Mouse (Mus musculus) heart, embryonic 15.5 days (tissue): ENCODE results near the gene Atg13. TPM values are rescaled to one million over a fixed set of nuclear protein-coding genes. Genes with fewer than 3 reads are reported as not detected.

Source experiments
- ATAC-seq: fragments of 200-750 bp; cut with Nextera tagmentation; replicated peaks from 2 replicates; pipeline ENCODE4 v1.8.0; 2017; ENCODE audit warnings: low read depth, moderate TSS enrichment; ENCODE audit not compliant: insufficient number of reproducible peaks, insufficient read depth, low FRiP score
- H3K27ac ChIP-seq: fragments of 300-500 bp; sonication (generic); 2 replicates; pipeline ENCODE4 v1.5.1; 2015; ENCODE audit warnings: mild to moderate bottlenecking, inconsistent platforms
- H3K27me3 ChIP-seq: fragments of 300-500 bp; sonication (generic); 2 replicates; pipeline ENCODE4 v1.6.1; 2015; ENCODE audit warnings: inconsistent platforms
- H3K36me3 ChIP-seq: fragments of 300-500 bp; sonication (generic); 2 replicates; pipeline ENCODE4 v1.6.1; 2015; ENCODE audit warnings: mild to moderate bottlenecking, inconsistent platforms
- H3K4me1 ChIP-seq: fragments of 300-500 bp; sonication (generic); replicated peaks from 2 replicates; pipeline ENCODE4 v1.6.1; 2015; ENCODE audit warnings: inconsistent platforms
- H3K4me2 ChIP-seq: fragments of 300-500 bp; sonication (generic); 2 replicates; pipeline ENCODE4 v1.6.1; 2015; ENCODE audit warnings: inconsistent platforms, mild to moderate bottlenecking, moderate library complexity
- H3K4me3 ChIP-seq: fragments of 300-500 bp; sonication (generic); 2 replicates; pipeline ENCODE4 v1.5.1; 2015; ENCODE audit warnings: mild to moderate bottlenecking, inconsistent platforms
- H3K9ac ChIP-seq: fragments of 300-500 bp; sonication (generic); 2 replicates; pipeline ENCODE4 v1.6.1; 2015; ENCODE audit warnings: mild to moderate bottlenecking, inconsistent platforms
- H3K9me3 ChIP-seq: fragments of 300-500 bp; sonication (generic); replicated peaks from 2 replicates; pipeline ENCODE4 v1.6.1; 2016; ENCODE audit warnings: inconsistent platforms
- WGBS: fragments of 180-500 bp; shearing (Covaris S2); methylation state at CpG from one replicate; pipeline ENCODE4 v1.1.7; 2015; ENCODE audit warnings: mixed read lengths; 5-methylcytosine and 5-hydroxymethylcytosine counted together
- polyA plus RNA-seq: library from polyadenylated mRNA; unstranded; fragments of >200 nt; fragmentation: Nextera tagmentation; extraction: Ambion mirVana; gene quantifications from 2 replicates; pipeline ENCODE4 v1.2.1, GENCODE M21; 2015

The Atg13 gene
- polyA plus RNA-seq, 1 experiment from 2014 or later: 21.6 TPM

DNA sequence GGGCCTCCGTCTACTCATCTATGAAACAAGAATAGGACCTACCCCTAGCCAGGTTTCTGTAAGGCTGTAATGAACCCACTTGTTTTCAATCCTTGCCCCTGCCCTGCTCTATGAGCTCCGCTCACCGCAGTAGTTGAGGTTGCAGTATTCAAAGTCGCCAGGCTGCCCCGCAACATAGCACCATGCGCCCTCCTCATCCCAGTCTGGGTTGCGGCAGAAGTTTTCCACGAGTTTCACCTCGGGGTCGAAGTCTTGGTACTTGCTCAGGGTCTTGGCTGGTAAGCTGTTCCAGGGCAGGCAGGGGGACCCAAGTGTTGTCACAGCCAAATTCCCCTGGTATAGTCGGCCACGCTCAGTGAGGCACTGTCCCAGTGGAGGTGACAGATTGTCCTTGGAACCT, 80.0 kb downstream of the Atg13 start:
- no peaks in the 10 kb centered on the region for H3K36me3 ChIP-seq
- no peak overlapping the region for H3K4me2 ChIP-seq
- no peaks in the 10 kb centered on the region for H3K9me3 ChIP-seq
- H3K9ac ChIP-seq: no peak overlapping the region
- ATAC-seq: no peak
- H3K27me3 ChIP-seq: no peaks in the 10 kb centered on the region
- H3K4me1 ChIP-seq: no peaks in the 10 kb centered on the region
- H3K27ac ChIP-seq: no peak overlapping the region
- no peak overlapping the region for H3K4me3 ChIP-seq
- WGBS: 87% methylated on average over 12 of the region's 12 CpGs

DNA sequence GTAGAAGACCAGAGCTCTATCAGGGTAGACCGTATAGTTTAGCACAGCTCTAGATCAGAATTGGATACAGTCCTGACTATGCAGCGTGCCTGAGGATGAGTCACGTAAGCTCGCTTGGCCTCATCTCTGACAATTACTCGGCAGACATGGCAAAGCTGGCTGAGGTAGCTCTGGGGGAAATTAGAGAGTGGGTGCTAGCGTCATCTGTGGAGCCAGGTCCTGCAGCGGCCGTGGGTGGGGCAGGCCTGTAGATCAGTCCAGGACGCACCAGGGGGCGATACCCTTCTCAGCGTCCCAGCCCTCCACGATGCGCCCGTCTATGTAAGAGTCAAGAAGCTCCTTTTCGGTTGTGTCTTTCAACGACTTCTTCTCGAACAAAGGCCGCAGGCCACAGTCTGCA, 80.7 kb downstream of the Atg13 start:
- H3K27me3 ChIP-seq: no peaks in the 10 kb centered on the region
- H3K4me2 ChIP-seq: no peak overlapping the region
- no peak overlapping the region for H3K27ac ChIP-seq
- ATAC-seq: no peak
- no peak overlapping the region for H3K4me3 ChIP-seq
- no peaks in the 10 kb centered on the region for H3K9me3 ChIP-seq
- no peaks in the 10 kb centered on the region for H3K4me1 ChIP-seq
- H3K36me3 ChIP-seq: no peaks in the 10 kb centered on the region
- WGBS: 76% methylated on average over 18 of the region's 18 CpGs
- H3K9ac ChIP-seq: no peak overlapping the region

DNA sequence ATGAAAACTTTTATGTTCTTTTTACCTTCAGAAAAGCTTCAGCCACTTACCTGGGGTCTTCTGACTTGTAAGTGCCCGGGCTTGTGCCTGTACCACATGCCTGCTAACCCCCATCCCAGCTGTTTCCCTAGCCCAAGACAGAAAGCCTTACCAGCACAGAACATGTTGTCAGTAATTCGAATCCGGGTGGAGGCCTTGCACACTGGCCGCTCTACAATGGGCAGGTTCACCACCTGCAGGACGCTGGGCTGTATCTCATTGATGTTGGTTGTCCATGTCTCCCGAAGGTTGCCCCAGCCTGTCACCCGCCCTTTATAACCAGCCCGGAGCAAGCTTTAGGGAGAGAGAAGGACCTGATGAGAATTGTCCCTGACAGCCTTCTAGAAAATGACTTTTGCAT, 82.2 kb downstream of the Atg13 start:
- Histone ChIP-seq H3K27ac (no peak overlapping the region), H3K36me3 (no peaks in the 10 kb centered on the region), H3K9me3 (no peaks in the 10 kb centered on the region), H3K4me3 (no peak overlapping the region), H3K4me1 (no peaks in the 10 kb centered on the region), H3K9ac (no peak overlapping the region), H3K27me3 (no peaks in the 10 kb centered on the region), H3K4me2 (no peak overlapping the region)
- 86% methylated on average over 8 of the region's 8 CpGs for WGBS
- no peak for ATAC-seq

DNA sequence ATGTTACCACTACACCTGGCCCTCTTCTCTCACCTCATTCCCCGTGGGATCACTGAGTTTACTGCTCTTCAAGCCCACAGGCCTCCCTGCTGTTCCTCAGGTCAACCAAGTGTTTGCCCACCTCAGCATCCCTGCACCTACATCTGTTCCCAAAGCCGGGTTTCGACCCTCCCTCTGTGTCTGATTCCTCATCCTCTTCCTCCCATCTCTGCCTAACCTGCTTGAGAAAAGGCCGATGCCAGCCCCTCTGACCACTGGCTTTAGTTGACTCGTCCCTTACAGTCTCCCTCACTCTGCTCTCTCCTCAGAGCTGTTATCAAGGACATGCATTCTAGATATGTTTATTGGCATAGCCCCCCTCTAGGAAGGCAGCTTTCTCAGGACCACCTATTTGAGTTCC, 82.9 kb downstream of the Atg13 start:
- Histone ChIP-seq H3K27ac (no peak overlapping the region), H3K27me3 (no peaks in the 10 kb centered on the region), H3K9me3 (no peaks in the 10 kb centered on the region), H3K4me3 (no peak overlapping the region), H3K4me2 (no peak overlapping the region), H3K9ac (no peak overlapping the region), H3K4me1 (no peaks in the 10 kb centered on the region), H3K36me3 (peaks cover 5% of the 10 kb centered on the region; the same call in 1 of the 2 replicates)
- WGBS: 70% methylated on average over 5 of the region's 5 CpGs
- ATAC-seq: no peak

Other genes starting within 250 kb of the Atg13 start
- 59.9 and 65.8 TPM in 2 replicates for gene Ckap5, start 183.8 kb downstream of the Atg13 start, polyA plus RNA-seq
- gene F2, start 74.2 kb downstream of the Atg13 start, polyA plus RNA-seq: 0.31 and 2.9 TPM in 2 replicates
- 6.6 and 7.6 TPM in 2 replicates for gene Zfp408, start 60.8 kb downstream of the Atg13 start, polyA plus RNA-seq
- 105 and 129 TPM in 2 replicates for gene Arhgap1, start 60.7 kb downstream of the Atg13 start, polyA plus RNA-seq
- gene Harbi1, start 276 bp upstream of the Atg13 start, polyA plus RNA-seq: 12.1 and 12.2 TPM in 2 replicates
- gene Ambra1, start 19.6 kb upstream of the Atg13 start, polyA plus RNA-seq: 8.6 and 12.0 TPM in 2 replicates
- not detected in 2 replicates for gene Chrm4, start 216.7 kb upstream of the Atg13 start, polyA plus RNA-seq
- 293 and 372 TPM in 2 replicates for gene Mdk, start 221.7 kb upstream of the Atg13 start, polyA plus RNA-seq
- 1.7 and 2.2 TPM in 2 replicates for gene Gm9821, start 235.1 kb upstream of the Atg13 start, polyA plus RNA-seq